Mouse (Mus musculus): ENCODE results near the gene Gna15.
A peak's percentile ranks its signal among the peaks of the same experiment; 100 is the strongest.

- TF ChIP-seq CTCF (IDR thresholded peaks at IDR 0.05 in 2 of 3, conservative IDR thresholded peaks at IDR 0.05 in 1 of 3; ENCODE audit: control insufficient read depth in 1 of 3, insufficient read depth in 1 of 3, low read depth in 2 of 3, low read length in 3 of 3, poor library complexity in 1 of 3, severe bottlenecking in 1 of 3) (no peak), MYC (IDR thresholded peaks at IDR 0.05; ENCODE audit: low read depth, low read length) (no peak), ZNF384 (IDR thresholded peaks at IDR 0.05; ENCODE audit: low read depth, low read length) (no peak), SIN3A (IDR thresholded peaks at IDR 0.05; ENCODE audit: low read length) (0 out of 2 replicates have a peak, but pooled peaks have one; percentile 0), CHD2 (IDR thresholded peaks at IDR 0.05; ENCODE audit: low read length) (no peak)
Measured at GRCm38 (mm10) chr10:81523570-81523969, 455 bp downstream of the Gna15 start.

All from MEL (cell line).